Mouse (Mus musculus) 3134 (cell line): ENCODE results near the gene Tmem209.

Experiments
- DNase-seq: peaks from one replicate; pipeline ENCODE4 v3.0.0-alpha.2; 2011; ENCODE audit warnings: low spot score; ENCODE audit not compliant: insufficient read length; ENCODE audit errors: extremely low read depth

Tmem209 gene

GRCm38 (mm10) chr6:30509265-30510239, at the start of gene Tmem209, which contains the start of gene Ssmem1:
Gene Tmem209, minus strand, starts transcription at chr6:30509783.
Gene Ssmem1, plus strand, starts transcription at chr6:30509849.
- DNase-seq: peak; percentile 97

- no peak for DNase-seq
Measured at GRCm38 (mm10) chr6:30556080-30556479, 46.5 kb upstream of the Tmem209 start.

- DNase-seq: no peak
Measured at GRCm38 (mm10) chr6:30554621-30555170, 45.1 kb upstream of the Tmem209 start.

- DNase-seq: no peak
Measured at GRCm38 (mm10) chr6:30554092-30554491, 44.5 kb upstream of the Tmem209 start.

- no peak for DNase-seq
Measured at GRCm38 (mm10) chr6:30553381-30554010, 43.9 kb upstream of the Tmem209 start.

- no peak for DNase-seq
Measured at GRCm38 (mm10) chr6:30552628-30553027, 43.0 kb upstream of the Tmem209 start.

GRCm38 (mm10) chr6:30551644-30552580, 42.3 kb upstream of the Tmem209 start:
- no peak for DNase-seq

- no peak for DNase-seq
Measured at GRCm38 (mm10) chr6:30551193-30551515, 41.6 kb upstream of the Tmem209 start.

- no peak for DNase-seq
Measured at GRCm38 (mm10) chr6:30550496-30551192, 41.1 kb upstream of the Tmem209 start.

GRCm38 (mm10) chr6:30549231-30549761, 39.7 kb upstream of the Tmem209 start:
- no peak for DNase-seq

GRCm38 (mm10) chr6:30547656-30548306, 38.2 kb upstream of the Tmem209 start:
- DNase-seq: no peak

- DNase-seq: no peak
Measured at GRCm38 (mm10) chr6:30547274-30547645, 37.7 kb upstream of the Tmem209 start.

- no peak for DNase-seq
Measured at GRCm38 (mm10) chr6:30546571-30547273, 37.1 kb upstream of the Tmem209 start.

- DNase-seq: no peak
Measured at GRCm38 (mm10) chr6:30545689-30546088, 36.1 kb upstream of the Tmem209 start.

GRCm38 (mm10) chr6:30543851-30544250, 34.3 kb upstream of the Tmem209 start:
- no peak for DNase-seq

- no peak for DNase-seq
Measured at GRCm38 (mm10) chr6:30543077-30543476, 33.5 kb upstream of the Tmem209 start.

GRCm38 (mm10) chr6:30542277-30542676, 32.7 kb upstream of the Tmem209 start:
- DNase-seq: no peak

GRCm38 (mm10) chr6:30541009-30541799, 31.6 kb upstream of the Tmem209 start, which contains the start of gene Cpa2:
Gene Cpa2, plus strand, starts transcription at chr6:30541582.
- no peak for DNase-seq
